Mouse (Mus musculus) hindbrain, embryonic 14.5 days (tissue): ENCODE data around the gene Ankrd34a. TPM values are rescaled to one million over a fixed set of nuclear protein-coding genes. Genes with fewer than 3 reads are reported as not detected.

ENCODE experiments used
- ATAC-seq: fragments of 200-750 bp; cut with Nextera tagmentation; 2 replicates; pipeline ENCODE4 v1.8.0; 2017; ENCODE audit warnings: moderate number of reproducible peaks, mild to moderate bottlenecking, moderate TSS enrichment, moderate library complexity; ENCODE audit not compliant: low FRiP score
- DNase-seq: peaks from one replicate; pipeline ENCODE4 v3.0.0-alpha.2; 2015; ENCODE audit warnings: low spot score
- H3K27ac ChIP-seq: fragments of 300-500 bp; sonication (generic); 2 replicates; pipeline ENCODE4 v1.5.1; 2014; ENCODE audit warnings: mild to moderate bottlenecking, moderate library complexity
- H3K27me3 ChIP-seq: fragments of 300-500 bp; sonication (generic); 2 replicates; pipeline ENCODE4 v1.6.1; 2014; ENCODE audit warnings: mild to moderate bottlenecking, low read length, mixed read lengths; ENCODE audit not compliant: control insufficient read depth, insufficient read depth
- H3K36me3 ChIP-seq: fragments of 300-500 bp; sonication (generic); replicated peaks from 2 replicates; pipeline ENCODE4 v1.6.1; 2014; ENCODE audit not compliant: control insufficient read depth, insufficient read depth
- H3K4me1 ChIP-seq: fragments of 300-500 bp; sonication (generic); replicated peaks from 2 replicates; pipeline ENCODE4 v1.6.1; 2014; ENCODE audit warnings: antibody characterized with exemption, low read length, mixed read lengths; ENCODE audit not compliant: control insufficient read depth, insufficient read depth
- H3K4me2 ChIP-seq: fragments of 300-500 bp; sonication (generic); replicated peaks from 2 replicates; pipeline ENCODE4 v1.6.1; 2014; ENCODE audit warnings: mild to moderate bottlenecking, moderate library complexity
- H3K4me3 ChIP-seq: fragments of 300-500 bp; sonication (generic); replicated peaks from 2 replicates; pipeline ENCODE4 v1.5.1; 2014; ENCODE audit warnings: mild to moderate bottlenecking, low read length
- H3K9ac ChIP-seq: fragments of 300-500 bp; sonication (generic); 2 replicates; pipeline ENCODE4 v1.6.1; 2014
- H3K9me3 ChIP-seq: fragments of 300-500 bp; sonication (generic); 2 replicates; pipeline ENCODE4 v1.6.1; 2016; ENCODE audit warnings: low read length; ENCODE audit not compliant: control insufficient read depth
- WGBS: fragments of 180-500 bp; shearing (Covaris S2); extraction: QIAGEN DNeasy Blood & Tissue Kit; methylation state at CpG from one replicate; pipeline ENCODE4 v1.1.7; 2014; 5-methylcytosine and 5-hydroxymethylcytosine counted together
- polyA plus RNA-seq: library from polyadenylated mRNA; unstranded; fragments of >200 nt; fragmentation: Nextera tagmentation; extraction: Ambion mirVana; gene quantifications from 2 replicates; pipeline ENCODE4 v1.2.1, GENCODE M21; 2014

Gene Ankrd34a
- polyA plus RNA-seq = 17.5 and 22.3 TPM in 2 replicates

DNA sequence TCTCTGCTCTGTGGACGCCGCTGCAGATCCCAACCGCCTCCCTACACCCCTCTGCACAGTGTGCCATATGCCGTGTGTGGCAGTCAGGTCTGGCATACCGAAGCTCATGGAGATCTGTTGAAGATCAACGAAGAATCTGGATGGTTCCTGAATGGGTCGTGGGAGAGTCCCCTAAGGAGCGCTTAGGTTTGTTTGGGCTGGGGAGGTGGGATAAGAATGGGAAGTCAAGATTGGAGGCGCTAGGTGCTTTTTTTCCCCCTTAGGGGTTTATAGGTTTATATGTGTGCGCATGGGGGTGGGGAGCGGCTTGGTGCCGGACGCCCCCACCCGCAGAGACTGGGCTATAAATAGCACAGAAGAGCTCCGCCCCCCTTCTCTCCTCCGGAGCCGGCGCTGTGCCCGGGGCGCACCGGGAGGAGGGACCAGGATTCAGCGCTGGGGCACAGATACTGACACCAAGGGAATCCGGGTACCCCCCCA lies at the start of gene Ankrd34a:
Gene Ankrd34a, plus strand, starts transcription at position 409 of the 480 bp plus-strand sequence.
- H3K4me3 ChIP-seq = peak within 1 kb of the TSS; percentile 49
- WGBS = under 1% methylated on average over 23 of the region's 23 CpGs
- no peaks in the 10 kb centered on the region for H3K9me3 ChIP-seq
- no peaks in the 10 kb centered on the region for H3K36me3 ChIP-seq
- DNase-seq (peak; percentile 56), ATAC-seq (no peak)
- H3K27ac ChIP-seq = peak within 1 kb of the TSS; percentile 27
- H3K4me1 ChIP-seq = peaks cover 46% of the 10 kb centered on the region
- H3K9ac ChIP-seq = peak within 1 kb of the TSS; percentile 76
- no peaks in the 10 kb centered on the region for H3K27me3 ChIP-seq
- peak within 1 kb of the TSS; percentile 92 for H3K4me2 ChIP-seq

DNA sequence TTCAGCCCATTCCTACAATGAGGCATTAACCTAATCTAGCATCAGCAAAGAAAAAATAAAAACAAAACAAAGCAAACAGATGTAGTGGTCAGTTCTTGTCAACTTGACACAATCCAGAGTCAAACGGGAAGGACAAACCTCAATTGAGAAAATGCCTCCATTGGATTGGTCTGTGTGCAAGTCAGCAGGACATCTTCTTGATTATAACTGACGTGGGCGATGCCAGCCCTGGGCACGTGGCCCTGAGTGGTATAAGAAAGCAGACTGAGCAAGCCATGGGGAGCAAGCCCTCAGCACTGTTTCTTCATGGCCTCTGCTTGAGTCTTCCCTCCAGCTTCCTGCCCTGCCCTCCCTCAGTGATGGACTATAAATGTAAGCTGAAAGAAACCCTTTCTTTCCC lies 49.6 kb upstream of the Ankrd34a start:
- Histone ChIP-seq H3K27ac (no peak overlapping the region), H3K4me3 (no peak overlapping the region), H3K36me3 (no peaks in the 10 kb centered on the region), H3K9ac (no peak overlapping the region), H3K27me3 (no peaks in the 10 kb centered on the region), H3K4me1 (no peaks in the 10 kb centered on the region), H3K9me3 (no peaks in the 10 kb centered on the region), H3K4me2 (no peak overlapping the region)
- DNase-seq (no peak), ATAC-seq (no peak)
- WGBS = 41% methylated on average over 4 of the region's 4 CpGs

DNA sequence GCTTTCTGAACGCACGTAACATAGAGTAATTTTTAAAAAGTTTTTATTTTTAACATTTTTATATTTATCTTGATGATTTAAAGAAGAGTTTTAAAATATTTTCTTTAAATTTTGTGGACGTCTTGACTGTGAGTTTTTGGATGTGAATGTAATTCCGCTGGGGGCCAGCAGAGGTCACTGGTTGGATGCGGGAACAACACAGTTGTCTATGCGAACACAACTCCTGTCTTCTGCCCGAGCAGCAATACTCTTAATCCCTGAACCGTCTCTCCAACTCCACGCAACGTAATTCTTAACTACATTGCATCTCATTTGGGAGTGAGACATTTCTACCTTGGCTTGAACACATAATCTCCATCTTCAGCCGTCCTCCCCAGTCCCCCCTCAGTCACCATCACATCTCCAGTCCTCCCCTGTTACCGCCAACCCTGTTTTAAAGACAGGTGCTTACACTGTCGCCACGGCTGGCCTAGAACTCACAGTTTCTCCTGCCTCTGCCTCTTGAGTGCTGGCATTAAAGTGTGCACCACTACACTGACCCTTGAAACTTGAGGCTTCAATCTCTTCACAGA lies 49.0 kb upstream of the Ankrd34a start:
- DNase-seq (peak; percentile 75), ATAC-seq (no peak; the same call in 1 of the 2 replicates)
- no peaks in the 10 kb centered on the region for H3K9me3 ChIP-seq
- H3K4me2 ChIP-seq = 0 out of 2 replicates have a peak overlapping the region, but pooled peaks have one; percentile 24
- H3K4me1 ChIP-seq = no peaks in the 10 kb centered on the region
- H3K27me3 ChIP-seq = no peaks in the 10 kb centered on the region
- no peak overlapping the region for H3K27ac ChIP-seq
- no peak overlapping the region for H3K9ac ChIP-seq
- WGBS = 9% methylated on average over 14 of the region's 14 CpGs
- no peak overlapping the region for H3K4me3 ChIP-seq
- no peaks in the 10 kb centered on the region for H3K36me3 ChIP-seq

DNA sequence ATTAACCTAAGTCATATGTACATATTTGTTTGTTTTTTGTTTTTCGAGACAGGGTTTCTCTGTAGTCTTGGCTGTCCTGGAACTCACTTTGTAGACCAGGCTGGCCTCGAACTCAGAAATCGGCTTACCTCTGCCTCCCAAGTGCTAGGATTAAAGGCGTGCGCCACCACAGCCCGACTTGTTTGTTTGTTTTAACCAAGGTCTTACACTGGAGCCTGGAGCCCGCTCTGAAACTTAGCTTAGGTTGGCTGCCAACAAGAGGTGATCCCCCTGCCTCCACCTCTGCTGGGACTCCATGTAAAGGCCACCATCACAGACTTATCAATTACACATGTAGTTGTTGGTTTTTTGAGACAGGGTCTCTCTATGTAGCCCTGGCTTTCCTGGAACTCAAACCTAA lies 47.6 kb upstream of the Ankrd34a start:
- ATAC-seq = no peak
- Histone ChIP-seq H3K36me3 (no peaks in the 10 kb centered on the region), H3K27me3 (no peaks in the 10 kb centered on the region), H3K4me3 (no peak overlapping the region), H3K4me1 (no peaks in the 10 kb centered on the region), H3K9me3 (no peaks in the 10 kb centered on the region), H3K9ac (no peak overlapping the region), H3K4me2 (no peak overlapping the region), H3K27ac (no peak overlapping the region)
- 87% methylated on average over 7 of the region's 7 CpGs for WGBS
- no peak for DNase-seq

DNA sequence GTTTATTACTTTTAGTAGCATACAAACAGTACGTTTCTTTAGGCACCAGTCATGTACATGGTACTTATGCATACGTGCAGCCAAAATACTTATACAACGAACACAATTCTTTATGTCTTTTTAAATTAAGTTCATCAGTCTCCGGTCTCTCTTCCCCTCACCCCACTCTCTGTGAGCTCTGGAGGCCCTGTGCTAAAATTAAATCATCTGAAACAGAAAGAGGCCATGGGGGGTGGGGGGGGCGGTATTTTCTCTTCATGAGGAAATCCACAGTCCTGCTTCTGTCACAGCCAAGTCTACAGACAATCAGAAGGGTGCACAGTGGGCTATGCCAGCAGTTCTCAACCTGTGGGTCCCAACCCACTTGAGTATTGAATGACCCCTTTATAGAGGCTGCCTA lies 47.1 kb upstream of the Ankrd34a start:
- Histone ChIP-seq H3K4me1 (no peaks in the 10 kb centered on the region), H3K9ac (no peak overlapping the region), H3K27ac (no peak overlapping the region), H3K36me3 (no peaks in the 10 kb centered on the region), H3K4me3 (no peak overlapping the region), H3K4me2 (no peak overlapping the region), H3K9me3 (no peaks in the 10 kb centered on the region), H3K27me3 (no peaks in the 10 kb centered on the region)
- WGBS = 82% methylated on average over 5 of the region's 5 CpGs
- no peak for DNase-seq
- ATAC-seq = no peak

DNA sequence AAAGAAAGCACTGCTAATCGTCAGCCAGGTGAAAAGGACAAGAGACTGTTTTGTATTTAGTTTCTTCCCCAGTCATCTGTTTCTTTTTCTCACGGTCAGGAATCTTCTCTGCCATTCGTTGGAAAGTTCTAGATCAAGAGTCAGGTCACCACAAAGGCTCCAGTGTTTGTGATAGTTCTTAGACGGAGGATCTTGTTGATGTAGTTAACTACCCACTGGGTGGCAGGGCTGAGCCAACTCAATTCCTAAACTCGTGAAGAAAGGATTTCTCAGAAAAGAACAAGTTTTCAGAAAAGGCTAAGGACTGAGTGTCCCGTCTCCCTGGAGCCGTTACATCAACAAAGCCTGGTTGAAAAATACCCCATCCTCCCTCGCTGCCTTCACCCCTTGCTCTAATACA lies 45.2 kb upstream of the Ankrd34a start:
- H3K9ac ChIP-seq = no peak overlapping the region
- H3K36me3 ChIP-seq = no peaks in the 10 kb centered on the region
- no peak overlapping the region for H3K4me3 ChIP-seq
- no peak for ATAC-seq
- H3K4me2 ChIP-seq = no peak overlapping the region
- H3K27me3 ChIP-seq = no peaks in the 10 kb centered on the region
- no peak overlapping the region for H3K27ac ChIP-seq
- peak; percentile 73 for DNase-seq
- H3K4me1 ChIP-seq = peaks cover 2% of the 10 kb centered on the region; the same call in 1 of the 2 replicates
- 26% methylated on average over 8 of the region's 8 CpGs for WGBS
- H3K9me3 ChIP-seq = no peaks in the 10 kb centered on the region

DNA sequence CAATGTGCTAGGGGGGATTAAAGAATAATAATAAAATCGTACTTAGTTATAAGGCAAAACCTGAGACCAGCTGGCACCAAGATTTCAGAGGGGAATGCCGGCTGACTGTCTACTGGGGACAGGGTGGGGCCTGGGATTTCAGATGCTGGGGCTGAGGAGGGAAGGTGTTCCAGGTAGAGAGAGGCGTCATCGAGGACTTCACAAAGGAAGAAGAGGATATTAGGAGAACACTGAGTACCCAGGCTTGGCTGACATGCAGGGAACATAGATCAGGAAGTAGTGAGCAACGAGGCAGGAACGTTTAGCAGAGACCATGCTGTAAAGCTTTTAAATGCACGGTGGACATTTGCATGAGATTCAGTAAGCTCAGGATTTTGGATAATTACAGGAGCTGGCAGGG lies 44.5 kb upstream of the Ankrd34a start:
- Histone ChIP-seq H3K27me3 (no peaks in the 10 kb centered on the region), H3K4me2 (no peak overlapping the region), H3K27ac (no peak overlapping the region), H3K9ac (no peak overlapping the region), H3K4me1 (peaks cover 9% of the 10 kb centered on the region), H3K36me3 (no peaks in the 10 kb centered on the region), H3K4me3 (no peak overlapping the region), H3K9me3 (no peaks in the 10 kb centered on the region)
- ATAC-seq = no peak
- no peak for DNase-seq
- WGBS = 78% methylated on average over 7 of the region's 7 CpGs

DNA sequence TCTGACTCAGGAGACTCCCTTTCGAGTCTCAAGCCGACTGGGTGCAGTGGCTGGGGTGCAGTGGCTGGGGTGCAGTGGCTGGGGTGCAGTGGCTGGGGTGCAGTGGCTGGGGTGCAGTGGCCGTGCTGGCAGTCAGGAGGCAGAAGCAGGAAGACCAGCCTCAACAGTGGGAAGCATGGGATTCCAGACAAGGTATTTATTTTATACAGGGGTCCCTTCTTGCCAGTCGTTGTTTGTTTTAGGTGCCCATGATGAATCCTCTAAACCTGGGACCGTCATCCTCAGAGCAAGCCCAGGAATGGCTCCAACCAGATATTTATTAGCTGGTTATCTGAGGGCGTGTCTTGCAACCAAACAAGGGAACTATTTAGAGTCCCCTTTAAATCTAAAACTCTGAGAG lies 42.8 kb upstream of the Ankrd34a start:
- Histone ChIP-seq H3K27ac (no peak overlapping the region), H3K36me3 (no peaks in the 10 kb centered on the region), H3K9ac (no peak overlapping the region), H3K4me3 (no peak overlapping the region), H3K4me2 (no peak overlapping the region), H3K4me1 (peaks cover 11% of the 10 kb centered on the region), H3K9me3 (no peaks in the 10 kb centered on the region), H3K27me3 (no peaks in the 10 kb centered on the region)
- DNase-seq (no peak), ATAC-seq (no peak)
- 84% methylated on average over 6 of the region's 6 CpGs for WGBS

DNA sequence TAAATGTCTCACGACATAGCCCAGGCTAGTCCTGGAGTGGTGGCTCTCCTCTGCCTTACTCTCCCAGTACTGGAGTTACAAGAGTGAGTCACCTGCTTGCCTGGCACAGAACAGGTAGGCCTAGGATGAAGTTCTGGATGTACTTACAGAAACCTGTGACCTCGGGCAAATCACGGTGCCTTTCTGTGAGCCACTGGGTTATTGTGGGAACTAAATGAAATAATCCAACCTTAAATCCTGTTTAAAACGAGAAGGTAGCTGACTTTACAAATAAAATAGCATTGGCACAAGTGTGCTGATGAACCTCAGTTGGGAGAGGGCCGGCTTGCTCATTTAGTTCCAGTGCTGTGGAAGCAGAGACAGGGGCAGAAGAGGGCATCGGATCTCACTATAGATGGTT lies 42.2 kb upstream of the Ankrd34a start:
- 85% methylated on average over 6 of the region's 6 CpGs for WGBS
- Histone ChIP-seq H3K9me3 (no peaks in the 10 kb centered on the region), H3K4me1 (peaks cover 17% of the 10 kb centered on the region), H3K27ac (no peak overlapping the region), H3K4me3 (no peak overlapping the region), H3K9ac (no peak overlapping the region), H3K36me3 (no peaks in the 10 kb centered on the region), H3K27me3 (no peaks in the 10 kb centered on the region), H3K4me2 (no peak overlapping the region)
- ATAC-seq (no peak), DNase-seq (no peak)
